8 mouse cellular contexts compared by ENCODE assay signal in the genomic region with DNA sequence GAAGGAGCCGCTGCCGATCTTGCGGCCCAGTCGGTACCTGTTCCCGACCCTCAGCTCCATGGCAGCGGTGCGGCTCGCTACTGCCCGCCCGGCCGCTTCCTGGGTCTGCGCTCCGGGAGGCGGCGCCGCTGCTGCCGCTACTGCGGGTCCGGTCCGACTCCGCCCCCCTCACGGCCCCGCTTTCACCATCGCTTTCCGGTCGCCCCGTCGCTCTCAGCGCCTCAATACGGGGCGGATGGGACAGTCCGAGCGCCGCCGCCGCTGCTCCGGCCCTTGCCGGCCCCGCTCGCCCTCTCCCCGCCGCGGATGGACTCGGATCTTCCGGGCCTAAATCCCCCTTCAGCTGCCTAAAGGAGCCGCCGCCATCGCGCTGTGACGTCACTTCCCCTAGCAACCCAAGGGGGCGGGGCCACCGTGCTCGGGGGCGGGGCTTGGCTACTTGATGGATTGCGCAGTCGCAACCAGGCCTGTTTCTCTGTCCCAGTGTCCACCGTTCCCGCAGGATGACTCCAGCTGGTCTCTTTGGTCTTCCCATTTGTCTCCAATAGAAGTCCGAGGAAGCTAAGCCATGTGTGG. TPM values are rescaled to one million over a fixed set of nuclear protein-coding genes. Genes with fewer than 3 reads are reported as not detected.
DNase-seq lines count a peak whose midpoint lies in the region; ATAC-seq and TF ChIP-seq lines count a peak whose summit lies in the region.

A gene (minus strand): TSS at position 380 of the 576 bp plus-strand sequence.

- H3K9me3 ChIP-seq in heart, embryonic 11.5 days (replicated peaks; ENCODE audit: control insufficient read depth, low read length): no peaks in the 10 kb centered on the region
- no peaks in the 10 kb centered on the region for H3K9me3 ChIP-seq in kidney, embryonic 16.5 days (ENCODE audit: low read length)

- peak within 1 kb of the TSS; percentile 97 for H3K27ac ChIP-seq in heart, embryonic 11.5 days (ENCODE audit: low read depth, low read length)
- peak within 1 kb of the TSS; percentile 96 for H3K27ac ChIP-seq in kidney, embryonic 16.5 days (ENCODE audit: low read length)
- H3K27ac ChIP-seq in liver, adult 2 months (replicated peaks; ENCODE audit: insufficient read depth, low read depth, low read length): peak within 1 kb of the TSS; percentile 97

- no peak for TF ChIP-seq CTCF in liver, adult 2 months (IDR thresholded peaks at IDR 0.05; ENCODE audit: low read depth, low read length)

- peaks cover 44% of the 10 kb centered on the region for H3K79me2 ChIP-seq in liver, adult 2 months (ENCODE audit: control insufficient read depth, insufficient read depth, low read length)
- H3K79me2 ChIP-seq in myocyte (ENCODE audit: control insufficient read depth, insufficient read depth): peaks cover 44% of the 10 kb centered on the region

- peak within 1 kb of the TSS; percentile 61 for H3ac ChIP-seq in myocyte (ENCODE audit: control insufficient read depth, insufficient read length)

- under 1% methylated on average over 58 of the region's 59 CpGs for WGBS in heart, embryonic 11.5 days (ENCODE audit: insufficient replicate concordance)
- WGBS in kidney, embryonic 16.5 days: under 1% methylated on average over 57 of the region's 59 CpGs
- under 1% methylated on average over 59 of the region's 59 CpGs for WGBS in liver, adult 2 months

- peak; percentile 55; the same call in 1 of the 2 replicates for TF ChIP-seq POLR2A in liver, adult 2 months (IDR thresholded peaks at IDR 0.05; ENCODE audit: extremely low read depth, insufficient read depth, low read length)
- TF ChIP-seq POLR2A in myocyte (IDR thresholded peaks at IDR 0.05; ENCODE audit: insufficient read length, low read depth): peak; percentile 68

- peak within 1 kb of the TSS; percentile 79 for H3K4me2 ChIP-seq in heart, embryonic 11.5 days
- peak within 1 kb of the TSS; percentile 96 for H3K4me2 ChIP-seq in kidney, embryonic 16.5 days (replicated peaks; ENCODE audit: low read depth, low read length)
- peak within 1 kb of the TSS; percentile 83 for H3K4me2 ChIP-seq in myocyte (ENCODE audit: low read depth)

- peak; percentile 66 for ATAC-seq in erythroblast, adult 5-6 weeks (replicated peaks; ENCODE audit: low FRiP score, poor library complexity, severe bottlenecking)
- ATAC-seq in heart, embryonic 11.5 days (replicated peaks; ENCODE audit: insufficient number of reproducible peaks, low FRiP score, low TSS enrichment): peak; percentile 85
- peak; percentile 88 for ATAC-seq in kidney, embryonic 16.5 days (ENCODE audit: low FRiP score, low TSS enrichment)

- DNase-seq in B cell, adult 2 months: peak; percentile 100
- peak; percentile 98 for DNase-seq in brain, adult 2 months (ENCODE audit: low read depth, low spot score)
- peak; percentile 85 for DNase-seq in liver, adult 2 months (ENCODE audit: extremely low read depth, low read depth, low spot score)
- DNase-seq in splenic B cell, adult 2 months (ENCODE audit: low read depth, low spot score): peak; percentile 97

- H3K4me3 ChIP-seq in heart, embryonic 11.5 days (ENCODE audit: low read depth, low read length): peak within 1 kb of the TSS; percentile 88
- peak within 1 kb of the TSS; percentile 98 for H3K4me3 ChIP-seq in kidney, embryonic 16.5 days (ENCODE audit: low read length)
- H3K4me3 ChIP-seq in liver, adult 2 months (ENCODE audit: insufficient read depth, low read depth, low read length): peak within 1 kb of the TSS; percentile 81
- peak within 1 kb of the TSS; percentile 67 for H3K4me3 ChIP-seq in myocyte

- H3K36me3 ChIP-seq in heart, embryonic 11.5 days (ENCODE audit: control insufficient read depth, insufficient read depth, low read length): 0 out of 2 replicates have a peak, but pooled peaks cover 1% of the 10 kb centered on the region
- peaks cover 9% of the 10 kb centered on the region for H3K36me3 ChIP-seq in kidney, embryonic 16.5 days (ENCODE audit: insufficient read depth, low read length)
- peaks cover 4% of the 10 kb centered on the region; the same call in 1 of the 2 replicates for H3K36me3 ChIP-seq in liver, adult 2 months (ENCODE audit: control insufficient read depth, insufficient read depth, low read length)
- H3K36me3 ChIP-seq in myocyte (ENCODE audit: control insufficient read depth, insufficient read depth): peaks cover 1% of the 10 kb centered on the region
- H3K36me3 ChIP-seq in splenic B cell, adult 2 months (ENCODE audit: control insufficient read depth, insufficient read depth, low read length, poor library complexity, severe bottlenecking): no peaks in the 10 kb centered on the region

- peak within 1 kb of the TSS; percentile 97 for H3K9ac ChIP-seq in heart, embryonic 11.5 days (ENCODE audit: low read depth, low read length)
- peak within 1 kb of the TSS; percentile 100 for H3K9ac ChIP-seq in kidney, embryonic 16.5 days (replicated peaks; ENCODE audit: low read length)
- H3K9ac ChIP-seq in liver, adult 2 months (ENCODE audit: low read depth, low read length): peak within 1 kb of the TSS; percentile 92

- H3K4me1 ChIP-seq in heart, embryonic 11.5 days (ENCODE audit: control insufficient read depth, insufficient read depth, low read length): peaks cover 30% of the 10 kb centered on the region
- peaks cover 34% of the 10 kb centered on the region for H3K4me1 ChIP-seq in kidney, embryonic 16.5 days (ENCODE audit: insufficient read depth, low read length)
- H3K4me1 ChIP-seq in liver, adult 2 months (ENCODE audit: control insufficient read depth, insufficient read depth, low read length): peaks cover 49% of the 10 kb centered on the region

- H3K27me3 ChIP-seq in heart, embryonic 11.5 days (ENCODE audit: control insufficient read depth, insufficient read depth, low read length): no peaks in the 10 kb centered on the region
- H3K27me3 ChIP-seq in kidney, embryonic 16.5 days (ENCODE audit: insufficient read depth, low read length): no peaks in the 10 kb centered on the region
- H3K27me3 ChIP-seq in liver, adult 2 months (ENCODE audit: control insufficient read depth, insufficient read depth, low read length): no peaks in the 10 kb centered on the region
- no peaks in the 10 kb centered on the region for H3K27me3 ChIP-seq in myocyte (ENCODE audit: control insufficient read depth, insufficient read depth, insufficient read length)
- H3K27me3 ChIP-seq in splenic B cell, adult 2 months (ENCODE audit: control insufficient read depth, insufficient read depth, low read length, poor library complexity, severe bottlenecking): no peaks in the 10 kb centered on the region

TF ChIP-seq in myocyte, 11 proteins besides CTCF, POLR2A, EP300 and RAD21:
- peak; percentile 51 for TF ChIP-seq POLR2AphosphoS2 (IDR thresholded peaks at IDR 0.05; ENCODE audit: insufficient read length, low read depth)
- TF ChIP-seq CEBPB (IDR thresholded peaks at IDR 0.05; ENCODE audit: insufficient read depth, poor library complexity, severe bottlenecking): no peak
- no peak for TF ChIP-seq TCF12 (IDR thresholded peaks at IDR 0.05; ENCODE audit: insufficient read depth, poor library complexity, severe bottlenecking)
- no peak for TF ChIP-seq MYOG (IDR thresholded peaks at IDR 0.05; ENCODE audit: control insufficient read depth in 1 of 3, insufficient read depth in 1 of 3, insufficient read length in 2 of 3, low read depth in 2 of 3)
- no peak for TF ChIP-seq E2F4 (IDR thresholded peaks at IDR 0.05; ENCODE audit: insufficient read depth)

RNA-seq across cellular contexts. Expression of the gene that starts here (rescaled TPM):
- total RNA-seq in erythroblast, adult 5-6 weeks (2015; ENCODE audit: low replicate concordance): 70.3 and 83.2 TPM in 2 replicates
- total RNA-seq in erythroblast, adult 5-6 weeks (2017; ENCODE audit: low replicate concordance): 121 and 148 TPM in 2 replicates
- polyA plus RNA-seq in heart, embryonic 11.5 days (2014; fragmentation: Nextera tagmentation; extraction: Ambion mirVana): 47.9 and 58.5 TPM in 2 replicates
- polyA plus RNA-seq in kidney, embryonic 16.5 days (2015; fragmentation: Nextera tagmentation; extraction: Ambion mirVana): 150 and 154 TPM in 2 replicates
- 28.3 and 31.8 TPM in 2 replicates for total RNA-seq in liver, adult 2 months (2014; rRNA removed)
- polyA plus RNA-seq in liver, adult 2 months (2012; rRNA removed): 34.2 and 36.4 TPM in 2 replicates
- polyA plus RNA-seq in myocyte (2012; fragmentation: generic; extraction: Trizol): 79.5 TPM

Comparison
In these comparisons a context has a peak if more than half of its experiments do, and no peak if none do; other contexts are left out.
1. Peak in every context shown above with its lines: DNase-seq, ATAC-seq, H3K4me3 ChIP-seq and H3K27ac ChIP-seq.